Mouse (Mus musculus) forebrain, embryonic 14.5 days (tissue): ENCODE measurements around the gene Zfp691. TPM values are rescaled to one million over a fixed set of nuclear protein-coding genes. Genes with fewer than 3 reads are reported as not detected.

Experiments used
- ATAC-seq: fragments of 200-750 bp; cut with Nextera tagmentation; 2 replicates; pipeline ENCODE4 v1.8.0; 2017; ENCODE audit warnings: mild to moderate bottlenecking, moderate library complexity
- DNase-seq: peaks from one replicate; pipeline ENCODE4 v3.0.0-alpha.2; 2015; ENCODE audit warnings: low spot score
- H3K27ac ChIP-seq: fragments of 300-500 bp; sonication (generic); 2 replicates; pipeline ENCODE4 v1.5.1; 2014; ENCODE audit warnings: low read depth, mild to moderate bottlenecking, control low read depth, low read length, moderate library complexity
- H3K27me3 ChIP-seq: fragments of 300-500 bp; sonication (generic); replicated peaks from 2 replicates; pipeline ENCODE4 v1.6.1; 2014; ENCODE audit warnings: low read length, control low read depth, mixed read lengths; ENCODE audit not compliant: control insufficient read depth, insufficient read depth
- H3K36me3 ChIP-seq: fragments of 300-500 bp; sonication (generic); 2 replicates; pipeline ENCODE4 v1.6.1; 2014; ENCODE audit warnings: low read length, control low read depth; ENCODE audit not compliant: control insufficient read depth, insufficient read depth
- H3K4me1 ChIP-seq: fragments of 300-500 bp; sonication (generic); 2 replicates; pipeline ENCODE4 v1.6.1; 2014; ENCODE audit warnings: antibody characterized with exemption, low read length, control low read depth; ENCODE audit not compliant: control insufficient read depth, insufficient read depth
- H3K4me2 ChIP-seq: fragments of 300-500 bp; sonication (generic); 2 replicates; pipeline ENCODE4 v1.6.1; 2014; ENCODE audit warnings: mild to moderate bottlenecking, control low read depth, low read length
- H3K4me3 ChIP-seq: fragments of 300-500 bp; sonication (generic); 2 replicates; pipeline ENCODE4 v1.5.1; 2014; ENCODE audit warnings: low read depth, low read length, control low read depth
- H3K9ac ChIP-seq: fragments of 300-500 bp; sonication (generic); 2 replicates; pipeline ENCODE4 v1.6.1; 2014; ENCODE audit warnings: mild to moderate bottlenecking, low read length, control low read depth, moderate library complexity
- H3K9me3 ChIP-seq: fragments of 300-500 bp; sonication (generic); replicated peaks from 2 replicates; pipeline ENCODE4 v1.6.1; 2016; ENCODE audit warnings: low read length, control low read depth, mixed read lengths; ENCODE audit not compliant: control insufficient read depth
- WGBS: fragments of 180-500 bp; shearing (Covaris S2); extraction: QIAGEN DNeasy Blood & Tissue Kit; methylation state at CpG from one replicate; pipeline ENCODE4 v1.1.7; 2014; 5-methylcytosine and 5-hydroxymethylcytosine counted together
- polyA plus RNA-seq: library from polyadenylated mRNA; unstranded; fragments of >200 nt; fragmentation: Nextera tagmentation; extraction: Ambion mirVana; gene quantifications from 2 replicates; pipeline ENCODE4 v1.2.1, GENCODE M21; 2014

Gene Zfp691
- polyA plus RNA-seq, 1 experiment from 2014 or later = 4.3 TPM

DNA sequence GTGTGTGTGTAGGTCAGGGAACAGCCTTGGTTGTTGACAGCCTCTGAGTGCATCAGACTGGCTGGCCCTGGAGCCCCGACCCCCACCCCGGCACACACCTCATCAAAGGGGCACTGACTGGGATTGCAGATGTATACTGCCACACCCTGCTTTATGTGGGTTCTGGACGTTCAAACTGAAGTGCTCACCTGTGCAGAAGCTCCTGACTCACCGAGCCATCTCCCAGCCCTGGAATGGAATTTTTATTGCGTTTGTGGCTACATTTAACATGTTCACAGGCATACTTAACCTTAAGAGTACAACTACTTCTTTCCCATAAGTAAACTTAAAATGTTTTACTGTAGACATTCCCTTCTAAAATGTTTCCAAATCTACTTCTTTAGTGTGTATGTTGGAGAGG lies 16.1 kb downstream of the Zfp691 start:
- no peak for DNase-seq
- no peak overlapping the region for H3K27ac ChIP-seq

DNA sequence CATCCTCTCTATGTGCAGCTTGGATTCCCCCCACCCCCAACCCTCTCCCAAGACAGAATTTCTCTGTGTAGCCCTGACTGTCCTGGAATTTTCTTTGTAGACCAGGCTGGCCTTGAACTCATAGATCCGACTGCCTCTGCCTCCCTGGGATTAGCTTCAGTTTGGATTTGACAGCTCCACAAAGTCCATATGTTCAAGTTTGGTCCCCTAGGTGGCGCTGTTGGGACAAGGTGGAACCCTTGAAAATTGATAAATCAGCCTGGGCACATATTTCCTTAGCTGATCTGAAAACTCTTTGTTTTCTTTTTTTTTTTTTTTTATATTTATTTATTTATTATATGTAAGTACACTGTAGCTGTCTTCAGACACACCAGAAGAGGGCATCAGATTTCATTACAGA lies 16.8 kb downstream of the Zfp691 start:
- Histone ChIP-seq H3K9me3 (no peaks in the 10 kb centered on the region), H3K4me2 (no peak overlapping the region), H3K4me1 (no peaks in the 10 kb centered on the region), H3K36me3 (no peaks in the 10 kb centered on the region), H3K9ac (no peak overlapping the region), H3K27ac (no peak overlapping the region), H3K27me3 (no peaks in the 10 kb centered on the region), H3K4me3 (no peak overlapping the region)
- DNase-seq (peak; percentile 42), ATAC-seq (no peak)
- WGBS = 31% methylated on average over 2 of the region's 2 CpGs

More for the DNA sequence above, 16.1 kb downstream of the Zfp691 start:
- WGBS = 84% methylated on average over 5 of the region's 5 CpGs
- ATAC-seq = no peak
- no peak overlapping the region for H3K9ac ChIP-seq
- H3K27me3 ChIP-seq = no peaks in the 10 kb centered on the region
- no peaks in the 10 kb centered on the region for H3K36me3 ChIP-seq
- H3K4me1 ChIP-seq = no peaks in the 10 kb centered on the region
- no peak overlapping the region for H3K4me3 ChIP-seq
- no peak overlapping the region for H3K4me2 ChIP-seq
- no peaks in the 10 kb centered on the region for H3K9me3 ChIP-seq

DNA sequence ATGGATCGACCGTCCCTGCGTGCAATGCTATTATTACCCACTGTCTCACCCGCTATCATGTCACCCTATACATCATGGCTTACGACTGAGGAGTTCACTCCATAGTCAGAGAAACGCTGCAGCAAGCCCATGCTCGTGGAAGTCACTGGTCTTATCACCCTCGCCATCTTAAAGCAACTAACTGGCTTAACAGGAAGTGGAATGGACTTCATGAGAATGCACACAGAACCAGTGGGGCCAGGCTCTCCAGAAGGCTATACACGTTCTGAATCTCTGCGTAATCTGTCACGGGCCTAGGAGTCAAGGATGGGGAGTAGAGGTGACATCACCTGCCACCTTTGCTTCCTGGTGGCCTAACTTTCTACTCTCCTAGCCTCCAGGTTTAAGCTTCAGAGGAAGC lies 25.3 kb downstream of the Zfp691 start:
- DNase-seq (no peak), ATAC-seq (no peak)
- no peaks in the 10 kb centered on the region for H3K36me3 ChIP-seq
- no peaks in the 10 kb centered on the region for H3K9me3 ChIP-seq
- H3K4me3 ChIP-seq = no peak overlapping the region
- H3K4me1 ChIP-seq = no peaks in the 10 kb centered on the region
- H3K27me3 ChIP-seq = no peaks in the 10 kb centered on the region
- H3K9ac ChIP-seq = no peak overlapping the region
- 90% methylated on average over 11 of the region's 11 CpGs for WGBS
- H3K4me2 ChIP-seq = no peak overlapping the region
- H3K27ac ChIP-seq = no peak overlapping the region

DNA sequence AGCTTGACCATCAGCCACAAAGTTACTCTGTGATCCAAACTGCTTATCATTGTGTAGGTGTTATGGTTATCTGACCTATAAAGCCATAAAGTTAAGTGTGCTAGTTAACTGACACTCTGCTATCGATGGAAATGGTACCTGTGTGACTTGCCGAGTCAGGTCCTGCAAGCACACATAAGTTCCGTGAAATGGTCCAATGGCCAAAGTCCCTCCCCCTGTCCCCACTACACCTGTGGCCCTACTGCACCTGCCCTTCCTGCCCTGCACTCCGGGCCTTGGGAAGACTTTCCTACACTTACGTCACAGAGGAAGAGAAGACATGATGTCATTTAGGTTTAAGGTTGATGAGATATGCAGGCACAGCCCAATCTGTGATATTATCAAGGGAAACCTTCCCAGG lies 26.6 kb downstream of the Zfp691 start:
- Histone ChIP-seq H3K27me3 (no peaks in the 10 kb centered on the region), H3K27ac (no peak overlapping the region), H3K36me3 (no peaks in the 10 kb centered on the region), H3K4me3 (no peak overlapping the region), H3K4me1 (no peaks in the 10 kb centered on the region), H3K9me3 (no peaks in the 10 kb centered on the region), H3K4me2 (no peak overlapping the region), H3K9ac (no peak overlapping the region)
- ATAC-seq (no peak), DNase-seq (no peak)
- WGBS = 91% methylated on average over 5 of the region's 5 CpGs

DNA sequence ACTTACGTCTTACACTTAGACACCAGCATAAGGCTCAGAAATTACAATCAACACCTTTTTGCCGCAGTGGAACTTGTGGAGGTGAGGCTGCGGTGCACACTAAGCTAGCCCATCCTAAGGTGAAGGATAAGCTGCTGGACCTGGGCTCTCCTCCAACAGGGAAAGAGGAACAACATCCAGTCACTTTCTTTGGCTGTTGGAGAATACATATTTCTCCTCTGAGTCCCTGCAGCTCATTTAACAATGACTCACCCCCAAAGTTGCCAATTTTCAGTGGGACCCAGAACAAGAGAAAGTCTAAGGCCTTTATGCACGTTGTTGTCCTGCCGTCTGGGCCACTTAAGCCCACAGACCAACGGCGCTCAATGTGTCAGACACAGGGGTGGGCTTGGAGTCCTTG lies 27.2 kb downstream of the Zfp691 start:
- Histone ChIP-seq H3K9me3 (no peaks in the 10 kb centered on the region), H3K27me3 (no peaks in the 10 kb centered on the region), H3K27ac (no peak overlapping the region), H3K4me1 (no peaks in the 10 kb centered on the region), H3K9ac (no peak overlapping the region), H3K4me3 (no peak overlapping the region), H3K36me3 (no peaks in the 10 kb centered on the region), H3K4me2 (no peak overlapping the region)
- DNase-seq (no peak), ATAC-seq (no peak)
- WGBS = 82% methylated on average over 7 of the region's 7 CpGs

DNA sequence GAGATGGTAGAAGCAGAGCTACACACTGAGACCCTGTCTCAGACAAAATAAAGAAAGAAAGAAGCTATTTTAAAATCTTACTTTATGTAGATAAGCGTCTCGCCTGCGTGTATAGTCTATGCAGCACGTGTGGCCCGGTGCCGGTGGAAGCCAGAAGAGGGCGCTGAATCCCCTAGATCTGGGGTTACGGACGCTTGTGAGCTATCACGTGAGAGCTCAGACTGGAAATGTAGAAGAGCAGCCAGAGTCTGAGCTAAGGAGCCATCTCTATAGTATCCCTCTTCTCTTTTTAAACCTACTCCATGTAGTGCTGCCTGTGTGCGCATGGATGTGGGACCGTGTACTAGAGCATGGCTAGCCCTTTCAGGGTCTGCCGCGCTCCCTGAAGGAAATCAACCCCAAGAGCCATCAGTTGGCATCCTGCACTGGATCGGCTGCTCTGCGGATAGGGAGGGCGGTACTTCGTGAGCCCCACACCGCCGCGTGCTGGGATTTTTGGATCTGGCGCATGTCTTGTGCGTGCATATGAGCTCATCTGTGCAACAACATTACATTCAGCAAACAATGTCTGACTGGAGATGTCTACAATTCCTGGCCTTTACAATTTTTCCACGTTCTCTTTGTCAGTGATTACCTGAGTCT lies 31.6 kb downstream of the Zfp691 start:
- H3K9ac ChIP-seq = peak overlapping the region; percentile 21; the same call in 1 of the 2 replicates

DNA sequence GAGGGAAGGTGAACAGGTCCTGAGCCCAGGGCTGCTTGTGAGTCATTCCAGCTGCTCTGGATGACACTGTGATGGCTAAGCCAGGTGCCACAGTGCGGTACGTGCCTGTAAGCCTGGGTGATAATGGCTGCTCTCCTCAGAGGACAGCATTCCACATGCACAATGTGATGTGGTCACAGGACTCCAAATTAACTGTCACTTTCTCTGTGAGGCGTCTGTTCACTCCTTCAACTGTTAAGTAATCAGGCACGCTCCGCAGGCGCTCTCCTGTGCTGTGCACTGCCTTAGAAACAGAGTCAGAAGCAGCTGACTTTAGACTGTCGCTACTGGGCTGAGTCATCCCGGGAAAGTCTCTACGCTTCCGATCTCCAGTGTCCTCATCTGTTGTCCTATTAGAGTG lies 32.8 kb downstream of the Zfp691 start:
- Histone ChIP-seq H3K27me3 (no peaks in the 10 kb centered on the region), H3K9me3 (no peaks in the 10 kb centered on the region), H3K27ac (no peak overlapping the region), H3K36me3 (peaks cover 11% of the 10 kb centered on the region), H3K4me3 (no peak overlapping the region), H3K9ac (no peak overlapping the region), H3K4me2 (no peak overlapping the region), H3K4me1 (no peaks in the 10 kb centered on the region; the same call in 1 of the 2 replicates)
- ATAC-seq (no peak), DNase-seq (no peak)
- 62% methylated on average over 10 of the region's 10 CpGs for WGBS

More for the DNA sequence above, 31.6 kb downstream of the Zfp691 start:
- no peaks in the 10 kb centered on the region for H3K27me3 ChIP-seq
- no peak overlapping the region for H3K27ac ChIP-seq
- peak; percentile 87 for DNase-seq
- 28% methylated on average over 24 of the region's 24 CpGs for WGBS
- peak overlapping the region; percentile 47 for H3K4me2 ChIP-seq
- ATAC-seq = peak; percentile 86
- H3K9me3 ChIP-seq = no peaks in the 10 kb centered on the region
- H3K4me3 ChIP-seq = peak overlapping the region; percentile 11
- H3K36me3 ChIP-seq = no peaks in the 10 kb centered on the region
- H3K4me1 ChIP-seq = no peaks in the 10 kb centered on the region; the same call in 1 of the 2 replicates

DNA sequence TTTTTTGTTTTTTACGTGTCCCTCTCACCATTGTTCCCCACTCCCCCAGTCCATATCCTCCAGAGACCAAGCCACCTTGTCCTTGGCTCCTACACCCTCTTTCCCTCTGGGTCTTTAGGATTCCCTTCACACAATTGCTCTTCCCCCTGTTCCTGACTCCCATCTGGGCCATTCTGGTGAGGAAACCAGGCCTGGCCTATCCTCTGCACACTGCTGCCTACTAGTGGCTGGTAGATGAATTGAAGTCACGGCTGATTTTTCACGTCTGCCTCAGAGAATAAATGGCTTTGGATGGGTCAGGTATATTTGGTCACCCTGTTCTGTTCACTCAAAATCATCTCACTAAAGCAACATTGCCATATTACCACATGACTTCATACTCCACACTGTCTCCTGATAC lies 33.9 kb downstream of the Zfp691 start:
- Histone ChIP-seq H3K9me3 (no peaks in the 10 kb centered on the region), H3K36me3 (peaks cover 21% of the 10 kb centered on the region), H3K4me1 (no peaks in the 10 kb centered on the region; the same call in 1 of the 2 replicates), H3K4me3 (no peak overlapping the region), H3K9ac (no peak overlapping the region), H3K27ac (no peak overlapping the region), H3K27me3 (no peaks in the 10 kb centered on the region), H3K4me2 (no peak overlapping the region)
- WGBS = 50% methylated on average over 3 of the region's 3 CpGs
- ATAC-seq (no peak), DNase-seq (peak; percentile 40)

DNA sequence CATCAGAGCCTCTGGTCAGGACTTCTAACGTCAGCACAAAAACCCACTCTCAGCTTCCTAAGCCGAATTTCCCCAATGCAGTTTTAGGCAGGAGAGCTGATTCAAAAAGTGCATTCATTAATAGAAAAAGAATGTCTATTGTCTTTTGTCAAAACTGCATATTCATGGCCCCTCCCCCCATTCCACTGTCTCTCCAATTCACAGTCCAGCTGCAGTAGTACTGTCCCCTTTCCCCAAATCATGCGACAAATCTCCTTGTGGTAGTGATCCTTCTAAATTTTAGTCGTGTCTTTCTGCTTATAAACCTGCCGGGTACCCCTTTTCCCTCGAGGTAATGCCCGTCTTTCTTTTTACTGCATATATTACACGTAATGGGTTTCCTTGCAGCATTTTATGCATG lies 35.2 kb downstream of the Zfp691 start:
- Histone ChIP-seq H3K9me3 (no peaks in the 10 kb centered on the region), H3K4me3 (0 out of 2 replicates have a peak overlapping the region, but pooled peaks have one; percentile 13), H3K27ac (no peak overlapping the region), H3K9ac (no peak overlapping the region), H3K4me1 (no peaks in the 10 kb centered on the region; the same call in 1 of the 2 replicates), H3K27me3 (no peaks in the 10 kb centered on the region), H3K36me3 (peaks cover 35% of the 10 kb centered on the region), H3K4me2 (no peak overlapping the region; the same call in 1 of the 2 replicates)
- ATAC-seq (no peak), DNase-seq (peak; percentile 12)
- 50% methylated on average over 8 of the region's 8 CpGs for WGBS
